Mouse (Mus musculus) 3134 (cell line): ENCODE data around the gene Tmem235.
"Not testable (repeated sequence)": the region's sequence is repeated elsewhere in the genome, so short reads cannot be mapped to it uniquely, and the experiment has no call there.

Experiments
- DNase-seq: peaks from one replicate; pipeline ENCODE4 v3.0.0-alpha.2; 2011; ENCODE audit warnings: low spot score; ENCODE audit not compliant: insufficient read length; ENCODE audit errors: extremely low read depth

Gene Tmem235

GRCm38 (mm10) chr11:117860601-117861000 lies at the start of gene Tmem235:
Tmem235 (plus strand) TSS chr11:117860752.
- no peak for DNase-seq

GRCm38 (mm10) chr11:117813867-117814266 lies 46.7 kb upstream of the Tmem235 start:
- DNase-seq = no peak

GRCm38 (mm10) chr11:117814704-117815366 lies 45.7 kb upstream of the Tmem235 start:
- no peak for DNase-seq

- DNase-seq = not testable (repeated sequence)
Observed at GRCm38 (mm10) chr11:117815850-117816249, 44.7 kb upstream of the Tmem235 start.

- no peak for DNase-seq
Observed at GRCm38 (mm10) chr11:117816389-117816996, 44.1 kb upstream of the Tmem235 start.

GRCm38 (mm10) chr11:117819095-117819494 lies 41.5 kb upstream of the Tmem235 start:
- DNase-seq = no peak

- no peak for DNase-seq
Observed at GRCm38 (mm10) chr11:117820173-117820572, 40.4 kb upstream of the Tmem235 start.

GRCm38 (mm10) chr11:117821868-117822267 lies 38.7 kb upstream of the Tmem235 start:
- no peak for DNase-seq

GRCm38 (mm10) chr11:117822728-117823241 lies 37.8 kb upstream of the Tmem235 start:
- peak; percentile 79 for DNase-seq

GRCm38 (mm10) chr11:117823411-117823810 lies 37.1 kb upstream of the Tmem235 start:
- no peak for DNase-seq

- DNase-seq = peak; percentile 87
Observed at GRCm38 (mm10) chr11:117824060-117824969, 36.2 kb upstream of the Tmem235 start.

- peak; percentile 86 for DNase-seq
Observed at GRCm38 (mm10) chr11:117825333-117826101, 35.0 kb upstream of the Tmem235 start, which contains the start of the genes Afmid and Tk1. Afmid (plus strand) TSS chr11:117825924. Tk1 (minus strand) TSS chr11:117826092.

- DNase-seq = no peak
Observed at GRCm38 (mm10) chr11:117826164-117826563, 34.4 kb upstream of the Tmem235 start.

- no peak for DNase-seq
Observed at GRCm38 (mm10) chr11:117826916-117827315, 33.6 kb upstream of the Tmem235 start.

GRCm38 (mm10) chr11:117827386-117827785 lies 33.2 kb upstream of the Tmem235 start:
- DNase-seq = no peak

GRCm38 (mm10) chr11:117828149-117828887 lies 32.2 kb upstream of the Tmem235 start:
- peak; percentile 74 for DNase-seq

GRCm38 (mm10) chr11:117828888-117829604 lies 31.5 kb upstream of the Tmem235 start:
- DNase-seq = no peak

- no peak for DNase-seq
Observed at GRCm38 (mm10) chr11:117829671-117830215, 30.8 kb upstream of the Tmem235 start.

GRCm38 (mm10) chr11:117830401-117830800 lies 30.2 kb upstream of the Tmem235 start:
- DNase-seq = no peak
